In genomic region chr2:30393370-30393656, GRCm38 (mm10) we compare ENCODE assay signal across 8 mouse cellular contexts. TPM values are rescaled to one million over a fixed set of nuclear protein-coding genes. Genes with fewer than 3 reads are reported as not detected.
DNase-seq lines count a peak whose midpoint lies in the region; ATAC-seq and TF ChIP-seq lines count a peak whose summit lies in the region.

No protein-coding gene starts in this region.

- WGBS in heart, embryonic 10.5 days = 63% methylated on average over 1 of the region's 1 CpGs
- WGBS in forebrain, embryonic 15.5 days = 52% methylated on average over 1 of the region's 1 CpGs
- WGBS in liver, embryonic 15.5 days (ENCODE audit: insufficient replicate concordance) = 39% methylated on average over 1 of the region's 1 CpGs

- peak overlapping the region; percentile 91 for H3K27ac ChIP-seq in heart, embryonic 10.5 days
- no peak overlapping the region for H3K27ac ChIP-seq in CH12.LX (ENCODE audit: insufficient read depth, low read depth)
- H3K27ac ChIP-seq in forebrain, embryonic 15.5 days (replicated peaks) = peak overlapping the region; percentile 91; the same call in 1 of the 2 replicates
- H3K27ac ChIP-seq in liver, embryonic 15.5 days (replicated peaks) = peak overlapping the region; percentile 89

- H3K4me3 ChIP-seq in heart, embryonic 10.5 days = peak overlapping the region; percentile 84
- H3K4me3 ChIP-seq in CH12.LX (replicated peaks in 1 of 3; ENCODE audit: low read depth in 2 of 3, low read length in 2 of 3, poor library complexity in 1 of 3) = peak overlapping the region; percentile 73 to 87 (median 86)
- H3K4me3 ChIP-seq in forebrain, embryonic 15.5 days = peak overlapping the region; percentile 75
- H3K4me3 ChIP-seq in liver, embryonic 15.5 days (replicated peaks) = peak overlapping the region; percentile 93

- peaks cover 32% of the 10 kb centered on the region for H3K36me3 ChIP-seq in heart, embryonic 10.5 days
- H3K36me3 ChIP-seq in CH12.LX (replicated peaks in 1 of 2; ENCODE audit: control insufficient read depth in 1 of 2, insufficient read depth in 1 of 2, low read length in 1 of 2) = peaks cover 22 to 46% of the 10 kb centered on the region in 2 experiments
- H3K36me3 ChIP-seq in forebrain, embryonic 15.5 days = peaks cover 17% of the 10 kb centered on the region
- peaks cover 31% of the 10 kb centered on the region for H3K36me3 ChIP-seq in liver, embryonic 15.5 days (replicated peaks)

- peak overlapping the region; percentile 61 for H3K9ac ChIP-seq in CH12.LX (ENCODE audit: insufficient read depth, low read depth)
- peak overlapping the region; percentile 81 for H3K9ac ChIP-seq in forebrain, embryonic 15.5 days (replicated peaks)
- peak overlapping the region; percentile 80 for H3K9ac ChIP-seq in liver, embryonic 15.5 days

- H3K9me3 ChIP-seq in heart, embryonic 10.5 days = no peaks in the 10 kb centered on the region
- no peaks in the 10 kb centered on the region for H3K9me3 ChIP-seq in CH12.LX (replicated peaks; ENCODE audit: low read length)
- no peaks in the 10 kb centered on the region for H3K9me3 ChIP-seq in forebrain, embryonic 15.5 days
- H3K9me3 ChIP-seq in liver, embryonic 15.5 days (replicated peaks) = no peaks in the 10 kb centered on the region

- in situ Hi-C loops in CH12.LX (cut with MboI; ENCODE audit: low pct_ligation_motif_present, low pct_unique_long_range_greater_than_20kb, low sequenced_read_pairs) = no loop called here

- H3K27me3 ChIP-seq in heart, embryonic 10.5 days (ENCODE audit: insufficient read depth, poor library complexity, severe bottlenecking) = no peaks in the 10 kb centered on the region
- no peaks in the 10 kb centered on the region for H3K27me3 ChIP-seq in CH12.LX (replicated peaks)
- no peaks in the 10 kb centered on the region for H3K27me3 ChIP-seq in forebrain, embryonic 15.5 days
- H3K27me3 ChIP-seq in liver, embryonic 15.5 days = no peaks in the 10 kb centered on the region

- 0 out of 2 replicates have a peak, but pooled peaks cover 3% of the 10 kb centered on the region for H3K79me2 ChIP-seq in CH12.LX (replicated peaks; ENCODE audit: control insufficient read depth, extremely low read depth, insufficient read depth, poor library complexity, severe bottlenecking)

- ATAC-seq in forebrain, embryonic 15.5 days (replicated peaks) = no peak
- no peak for ATAC-seq in liver, embryonic 15.5 days (ENCODE audit: insufficient read depth)

- DNase-seq in heart, embryonic 10.5 days (ENCODE audit: low spot score) = no peak
- DNase-seq in heart, postnatal 4 days = no peak
- DNase-seq in CH12.LX (ENCODE audit: extremely low read depth) = no peak
- no peak for DNase-seq in embryo, embryonic 10.5 days (ENCODE audit: low spot score)
- no peak for DNase-seq in frontal cortex, postnatal 25 days (ENCODE audit: low spot score in 2 of 2)
- no peak for DNase-seq in adrenal gland, adult 8-10 months

- no peak for TF ChIP-seq EP300 in CH12.LX (IDR thresholded peaks at IDR 0.05; ENCODE audit: low read length)

- H3K4me1 ChIP-seq in heart, embryonic 10.5 days = peaks cover 33% of the 10 kb centered on the region
- peaks cover 9 to 23% of the 10 kb centered on the region in 2 experiments for H3K4me1 ChIP-seq in CH12.LX (ENCODE audit: control insufficient read depth in 1 of 2, insufficient read depth in 2 of 2)
- peaks cover 24% of the 10 kb centered on the region for H3K4me1 ChIP-seq in forebrain, embryonic 15.5 days
- peaks cover 33% of the 10 kb centered on the region for H3K4me1 ChIP-seq in liver, embryonic 15.5 days (replicated peaks)

- TF ChIP-seq RAD21 in CH12.LX (IDR thresholded peaks at IDR 0.05; ENCODE audit: low read depth, low read length) = no peak

- no peak for TF ChIP-seq POLR2A in CH12.LX (IDR thresholded peaks at IDR 0.05; ENCODE audit: low read depth, low read length)

- peak overlapping the region; percentile 37 for H3K4me2 ChIP-seq in CH12.LX (ENCODE audit: insufficient read depth, low read depth, poor library complexity, severe bottlenecking)
- H3K4me2 ChIP-seq in forebrain, embryonic 15.5 days (replicated peaks) = peak overlapping the region; percentile 98
- peak overlapping the region; percentile 99 for H3K4me2 ChIP-seq in liver, embryonic 15.5 days

- no peak for TF ChIP-seq CTCF in CH12.LX (conservative IDR thresholded peaks at IDR 0.05 in 1 of 2, IDR thresholded peaks at IDR 0.05 in 1 of 2; ENCODE audit: low read depth in 2 of 2, low read length in 2 of 2)

- dilution Hi-C loops in CH12.LX (cut with MboI; ENCODE audit: extremely low pct_ligation_motif_present, extremely low pct_unique_long_range_greater_than_20kb, low sequenced_read_pairs) = no loop called here

TF ChIP-seq in CH12.LX, 34 proteins besides CTCF, POLR2A, EP300 and RAD21:
- TF ChIP-seq MYC (IDR thresholded peaks at IDR 0.05; ENCODE audit: low read depth, low read length) (no peak), USF2 (conservative IDR thresholded peaks at IDR 0.05; ENCODE audit: low read depth, low read length) (no peak), ETS1 (conservative IDR thresholded peaks at IDR 0.05; ENCODE audit: low read depth, low read length) (no peak), KAT2A (IDR thresholded peaks at IDR 0.05; ENCODE audit: insufficient replicate concordance, low read length) (no peak), E2F4 (IDR thresholded peaks at IDR 0.05; ENCODE audit: insufficient replicate concordance, low read depth, low read length) (no peak), HCFC1 (IDR thresholded peaks at IDR 0.05; ENCODE audit: low read depth, low read length) (no peak)
TF ChIP-seq in CH12.LX: peak in this region for 0.

RNA-seq across cellular contexts. Expression of gene Dolpp1, which starts 1.3 kb away (rescaled TPM):
- 29.9 and 36.1 TPM in 2 replicates for polyA plus RNA-seq in heart, embryonic 10.5 days (2016; fragmentation: Nextera tagmentation; extraction: Ambion mirVana)
- 10 to 100 TPM; 14.2 to 14.6 TPM for total RNA-seq in heart, postnatal 4 days (2021)
- 19.2 and 22.8 TPM in 2 replicates for total RNA-seq in CH12.LX (2012; rRNA removed)
- total RNA-seq in CH12.LX (2014; rRNA removed) = 15.0 and 22.3 TPM in 2 replicates
- polyA plus RNA-seq in CH12.LX (2012; ENCODE audit: insufficient read length, low read depth) = 17.9 and 19.1 TPM in 2 replicates
- 60.0 and 60.3 TPM in 2 replicates for polyA plus RNA-seq in forebrain, embryonic 15.5 days (2015; fragmentation: Nextera tagmentation; extraction: Ambion mirVana)
- polyA plus RNA-seq in liver, embryonic 15.5 days (2015; fragmentation: Nextera tagmentation; extraction: Ambion mirVana) = 16.6 and 19.1 TPM in 2 replicates
- 10 to 100 TPM; 18.0 to 24.2 (median 19.8) TPM for total RNA-seq in adrenal gland, adult 8-10 months (2022)

RNA-seq across cellular contexts. Expression of gene Crat, which starts 22.3 kb away (rescaled TPM):
- polyA plus RNA-seq in heart, embryonic 10.5 days (2016; fragmentation: Nextera tagmentation; extraction: Ambion mirVana) = 36.1 and 55.2 TPM in 2 replicates
- 100 to 1,000 TPM; 379 to 401 TPM for total RNA-seq in heart, postnatal 4 days (2021)
- 3.6 and 4.5 TPM in 2 replicates for total RNA-seq in CH12.LX (2012; rRNA removed)
- total RNA-seq in CH12.LX (2014; rRNA removed) = 1.3 and 1.7 TPM in 2 replicates
- polyA plus RNA-seq in CH12.LX (2012; ENCODE audit: insufficient read length, low read depth) = 2.8 and 4.2 TPM in 2 replicates
- 20.5 and 22.6 TPM in 2 replicates for polyA plus RNA-seq in forebrain, embryonic 15.5 days (2015; fragmentation: Nextera tagmentation; extraction: Ambion mirVana)
- 24.3 and 29.0 TPM in 2 replicates for polyA plus RNA-seq in liver, embryonic 15.5 days (2015; fragmentation: Nextera tagmentation; extraction: Ambion mirVana)
- total RNA-seq in adrenal gland, adult 8-10 months (2022) = 100 to 1,000 TPM in 1 of 4 experiments, 10 to 100 TPM in 3; 59.0 to 122 (median 95.3) TPM

RNA-seq across cellular contexts. Expression of gene Ptpa, which starts 22.5 kb away (rescaled TPM):
- 129 and 140 TPM in 2 replicates for polyA plus RNA-seq in heart, embryonic 10.5 days (2016; fragmentation: Nextera tagmentation; extraction: Ambion mirVana)
- 100 to 1,000 TPM; 139 TPM for total RNA-seq in heart, postnatal 4 days (2021)
- total RNA-seq in CH12.LX (2012; rRNA removed) (111 and 120 TPM in 2 replicates), CH12.LX (2014; rRNA removed) (117 and 122 TPM in 2 replicates)
- polyA plus RNA-seq in CH12.LX (2012; ENCODE audit: insufficient read length, low read depth) = 190 and 194 TPM in 2 replicates
- polyA plus RNA-seq in forebrain, embryonic 15.5 days (2015; fragmentation: Nextera tagmentation; extraction: Ambion mirVana) = 146 and 152 TPM in 2 replicates
- polyA plus RNA-seq in liver, embryonic 15.5 days (2015; fragmentation: Nextera tagmentation; extraction: Ambion mirVana) = 129 and 141 TPM in 2 replicates
- total RNA-seq in adrenal gland, adult 8-10 months (2022) = 100 to 1,000 TPM; 135 to 153 (median 141) TPM

RNA-seq across cellular contexts. Expression of gene Miga2, which starts 29.3 kb away (rescaled TPM):
- polyA plus RNA-seq in heart, embryonic 10.5 days (2016; fragmentation: Nextera tagmentation; extraction: Ambion mirVana) = 28.2 and 35.1 TPM in 2 replicates
- 10 to 100 TPM; 52.4 to 63.5 TPM for total RNA-seq in heart, postnatal 4 days (2021)
- 11.2 and 15.0 TPM in 2 replicates for total RNA-seq in CH12.LX (2012; rRNA removed)
- 9.1 and 9.2 TPM in 2 replicates for total RNA-seq in CH12.LX (2014; rRNA removed)
- polyA plus RNA-seq in CH12.LX (2012; ENCODE audit: insufficient read length, low read depth) = 7.4 and 9.4 TPM in 2 replicates
- polyA plus RNA-seq in forebrain, embryonic 15.5 days (2015; fragmentation: Nextera tagmentation; extraction: Ambion mirVana) = 27.2 and 27.6 TPM in 2 replicates
- 7.5 and 7.7 TPM in 2 replicates for polyA plus RNA-seq in liver, embryonic 15.5 days (2015; fragmentation: Nextera tagmentation; extraction: Ambion mirVana)
- total RNA-seq in adrenal gland, adult 8-10 months (2022) = 100 to 1,000 TPM in 1 of 4 experiments, 10 to 100 TPM in 3; 80.6 to 104 (median 91.1) TPM

RNA-seq across cellular contexts. Expression of gene Sh3glb2, which starts 34.2 kb away (rescaled TPM):
- 101 and 132 TPM in 2 replicates for polyA plus RNA-seq in heart, embryonic 10.5 days (2016; fragmentation: Nextera tagmentation; extraction: Ambion mirVana)
- 10 to 100 TPM; 72.7 to 73.7 TPM for total RNA-seq in heart, postnatal 4 days (2021)
- total RNA-seq in CH12.LX (2012; rRNA removed) (42.6 and 47.8 TPM in 2 replicates), CH12.LX (2014; rRNA removed) (27.2 and 34.0 TPM in 2 replicates)
- 38.9 and 39.3 TPM in 2 replicates for polyA plus RNA-seq in CH12.LX (2012; ENCODE audit: insufficient read length, low read depth)
- polyA plus RNA-seq in forebrain, embryonic 15.5 days (2015; fragmentation: Nextera tagmentation; extraction: Ambion mirVana) = 160 and 165 TPM in 2 replicates
- polyA plus RNA-seq in liver, embryonic 15.5 days (2015; fragmentation: Nextera tagmentation; extraction: Ambion mirVana) = 18.9 and 20.4 TPM in 2 replicates
- 100 to 1,000 TPM in 2 of 4 experiments, 10 to 100 TPM in 2; 85.4 to 115 (median 101) TPM for total RNA-seq in adrenal gland, adult 8-10 months (2022)

Comparison
In these comparisons a context has a peak if more than half of its experiments do, and no peak if none do; other contexts are left out.
1. H3K4me2 ChIP-seq: peak in every context shown above with its lines; median percentile 99 in liver, embryonic 15.5 days; 98 in forebrain, embryonic 15.5 days; 37 in CH12.LX.